Mouse (Mus musculus): ENCODE measurements around the gene Ciapin1. TPM values are rescaled to one million over a fixed set of nuclear protein-coding genes. Genes with fewer than 3 reads are reported as not detected.

Gene Ciapin1
- polyA plus RNA-seq, 1 experiment = 71.2 TPM

DNA sequence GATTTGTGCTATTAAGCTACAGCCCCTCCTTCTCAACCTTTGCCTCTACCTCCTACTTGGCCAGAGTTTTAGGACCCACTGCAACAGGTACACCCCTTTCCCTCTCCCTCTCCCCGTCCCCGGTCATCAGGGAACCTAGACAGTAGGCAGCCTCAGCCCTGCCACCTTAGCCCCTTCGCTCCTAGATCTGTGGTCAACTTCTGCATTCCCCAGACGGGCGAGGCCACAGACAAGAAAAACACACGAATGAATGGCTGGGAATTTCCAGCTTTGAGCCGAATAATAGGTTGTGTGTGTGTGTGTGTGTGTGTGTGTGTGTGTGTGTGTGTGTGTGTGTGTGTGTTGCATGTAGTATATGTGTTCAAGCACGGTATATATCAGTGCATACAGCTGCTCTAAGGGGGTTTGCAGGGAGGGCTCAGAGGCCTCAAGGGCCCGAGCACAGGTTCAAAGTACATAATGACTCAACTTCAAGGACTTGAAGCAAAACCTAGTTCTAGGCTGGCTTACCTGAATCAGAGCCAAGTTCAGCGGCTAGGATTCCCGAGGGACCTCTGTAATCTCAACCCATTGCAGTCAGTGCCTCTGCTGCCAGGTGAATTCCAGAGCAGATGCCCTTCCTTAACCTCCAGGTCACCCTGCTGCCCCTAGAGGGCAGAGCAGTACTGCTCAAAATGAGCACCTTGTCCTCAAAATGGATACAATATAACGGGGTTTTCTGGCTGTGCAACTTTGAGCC, 52.7 kb downstream of the Ciapin1 start:
- Histone ChIP-seq H3K27me3 (replicated peaks; ENCODE audit: control insufficient read depth, insufficient read depth, low read length) (no peaks in the 10 kb centered on the region), H3K27ac (ENCODE audit: insufficient read depth, low read depth, low read length) (peak overlapping the region; percentile 64), H3K4me1 (ENCODE audit: control insufficient read depth, insufficient read depth, low read length) (peaks cover 57% of the 10 kb centered on the region), H3K36me3 (ENCODE audit: control insufficient read depth, insufficient read depth, low read length) (no peaks in the 10 kb centered on the region), H3K4me3 (ENCODE audit: insufficient read depth, low read depth, low read length) (no peak overlapping the region)
- WGBS = 28% methylated on average over 12 of the region's 12 CpGs
- DNase-seq = peak; percentile 89
- TF ChIP-seq POLR2A (IDR thresholded peaks at IDR 0.05; ENCODE audit: low read depth, low read length) = no peak
- TF ChIP-seq CTCF (conservative IDR thresholded peaks at IDR 0.05; ENCODE audit: insufficient read depth, insufficient read length, low read depth, low read length) = peak; percentile 64

- no peak overlapping the region for H3K4me3 ChIP-seq (ENCODE audit: insufficient read depth, low read depth, low read length)
- DNase-seq = no peak
- TF ChIP-seq POLR2A (IDR thresholded peaks at IDR 0.05; ENCODE audit: low read depth, low read length) (no peak), CTCF (conservative IDR thresholded peaks at IDR 0.05; ENCODE audit: insufficient read depth, insufficient read length, low read depth, low read length) (no peak)
- H3K4me1 ChIP-seq (ENCODE audit: control insufficient read depth, insufficient read depth, low read length) = peaks cover 50% of the 10 kb centered on the region
- no peak overlapping the region for H3K27ac ChIP-seq (ENCODE audit: insufficient read depth, low read depth, low read length)
- WGBS = 67% methylated on average over 4 of the region's 4 CpGs
- no peaks in the 10 kb centered on the region for H3K27me3 ChIP-seq (replicated peaks; ENCODE audit: control insufficient read depth, insufficient read depth, low read length)
- H3K36me3 ChIP-seq (ENCODE audit: control insufficient read depth, insufficient read depth, low read length) = no peaks in the 10 kb centered on the region
These were observed 54.3 kb downstream of the Ciapin1 start for GRCm38 (mm10) chr8:94783890-94784289.

DNA sequence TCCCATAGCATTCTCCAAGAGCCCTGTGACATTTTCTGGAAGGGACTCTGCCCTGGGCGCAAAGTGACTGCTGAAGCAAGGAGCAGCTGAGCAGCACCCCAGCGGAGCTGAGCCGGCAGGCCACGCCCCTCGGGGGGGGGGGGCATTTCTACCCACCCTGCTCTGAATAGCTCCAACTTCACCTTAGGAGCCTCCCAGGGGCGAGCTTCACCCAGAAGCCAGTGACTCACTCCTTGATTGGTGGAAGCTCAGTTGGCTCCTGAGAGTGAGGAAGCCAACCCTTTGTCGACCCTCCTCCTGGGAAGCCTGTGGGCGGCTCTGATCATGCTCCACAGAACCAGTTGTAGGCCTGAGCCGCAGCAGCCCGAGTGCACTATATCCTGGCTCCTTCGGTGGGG, 56.3 kb downstream of the Ciapin1 start:
- no peaks in the 10 kb centered on the region for H3K27me3 ChIP-seq (replicated peaks; ENCODE audit: control insufficient read depth, insufficient read depth, low read length)
- TF ChIP-seq CTCF (conservative IDR thresholded peaks at IDR 0.05; ENCODE audit: insufficient read depth, insufficient read length, low read depth, low read length) (no peak), POLR2A (IDR thresholded peaks at IDR 0.05; ENCODE audit: low read depth, low read length) (no peak)
- peak overlapping the region; percentile 85 for H3K27ac ChIP-seq (ENCODE audit: insufficient read depth, low read depth, low read length)
- 13% methylated on average over 11 of the region's 11 CpGs for WGBS
- H3K36me3 ChIP-seq (ENCODE audit: control insufficient read depth, insufficient read depth, low read length) = no peaks in the 10 kb centered on the region
- H3K4me1 ChIP-seq (ENCODE audit: control insufficient read depth, insufficient read depth, low read length) = peaks cover 49% of the 10 kb centered on the region
- DNase-seq = peak; percentile 96
- H3K4me3 ChIP-seq (ENCODE audit: insufficient read depth, low read depth, low read length) = no peak overlapping the region

- no peak for DNase-seq
- H3K27me3 ChIP-seq (replicated peaks; ENCODE audit: control insufficient read depth, insufficient read depth, low read length) = no peaks in the 10 kb centered on the region
These were observed 56.9 kb downstream of the Ciapin1 start for GRCm38 (mm10) chr8:94781155-94781837.

GRCm38 (mm10) chr8:94780491-94781154, 57.5 kb downstream of the Ciapin1 start:
- H3K4me1 ChIP-seq (ENCODE audit: control insufficient read depth, insufficient read depth, low read length) = peaks cover 47% of the 10 kb centered on the region
- peak overlapping the region; percentile 50; the same call in 1 of the 2 replicates for H3K27ac ChIP-seq (ENCODE audit: insufficient read depth, low read depth, low read length)
- WGBS = 90% methylated on average over 21 of the region's 21 CpGs
- DNase-seq = no peak
- TF ChIP-seq POLR2A (IDR thresholded peaks at IDR 0.05; ENCODE audit: low read depth, low read length) (no peak), CTCF (conservative IDR thresholded peaks at IDR 0.05; ENCODE audit: insufficient read depth, insufficient read length, low read depth, low read length) (no peak)
- H3K36me3 ChIP-seq (ENCODE audit: control insufficient read depth, insufficient read depth, low read length) = no peaks in the 10 kb centered on the region
- no peak overlapping the region for H3K4me3 ChIP-seq (ENCODE audit: insufficient read depth, low read depth, low read length)
- H3K27me3 ChIP-seq (replicated peaks; ENCODE audit: control insufficient read depth, insufficient read depth, low read length) = no peaks in the 10 kb centered on the region

More at GRCm38 (mm10) chr8:94781155-94781837, 56.9 kb downstream of the Ciapin1 start:
- peak overlapping the region; percentile 50 for H3K27ac ChIP-seq (ENCODE audit: insufficient read depth, low read depth, low read length)
- 60% methylated on average over 7 of the region's 7 CpGs for WGBS
- H3K36me3 ChIP-seq (ENCODE audit: control insufficient read depth, insufficient read depth, low read length) = no peaks in the 10 kb centered on the region
- TF ChIP-seq CTCF (conservative IDR thresholded peaks at IDR 0.05; ENCODE audit: insufficient read depth, insufficient read length, low read depth, low read length) (no peak), POLR2A (IDR thresholded peaks at IDR 0.05; ENCODE audit: low read depth, low read length) (no peak)
- H3K4me3 ChIP-seq (ENCODE audit: insufficient read depth, low read depth, low read length) = no peak overlapping the region
- H3K4me1 ChIP-seq (ENCODE audit: control insufficient read depth, insufficient read depth, low read length) = peaks cover 49% of the 10 kb centered on the region

GRCm38 (mm10) chr8:94779534-94780294, 58.4 kb downstream of the Ciapin1 start:
- no peak for TF ChIP-seq CTCF (conservative IDR thresholded peaks at IDR 0.05; ENCODE audit: insufficient read depth, insufficient read length, low read depth, low read length)
- TF ChIP-seq POLR2A (IDR thresholded peaks at IDR 0.05; ENCODE audit: low read depth, low read length) = no peak
- Histone ChIP-seq H3K27me3 (replicated peaks; ENCODE audit: control insufficient read depth, insufficient read depth, low read length) (no peaks in the 10 kb centered on the region), H3K36me3 (ENCODE audit: control insufficient read depth, insufficient read depth, low read length) (no peaks in the 10 kb centered on the region), H3K4me3 (ENCODE audit: insufficient read depth, low read depth, low read length) (no peak overlapping the region), H3K4me1 (ENCODE audit: control insufficient read depth, insufficient read depth, low read length) (peaks cover 40% of the 10 kb centered on the region), H3K27ac (ENCODE audit: insufficient read depth, low read depth, low read length) (no peak overlapping the region)
- no peak for DNase-seq
- 89% methylated on average over 16 of the region's 16 CpGs for WGBS

Data from kidney, adult 2 months (tissue).